Mouse (Mus musculus): ENCODE results near the gene Mgl2.
"Not testable (repeated sequence)": the region's sequence is repeated elsewhere in the genome, so short reads cannot be mapped to it uniquely, and the experiment has no call there.

- not testable (repeated sequence) for TF ChIP-seq POLR2A (IDR thresholded peaks at IDR 0.05; ENCODE audit: insufficient read length, low read depth); MYOD1 (IDR thresholded peaks at IDR 0.05; ENCODE audit: control insufficient read depth in 1 of 3, insufficient read length in 2 of 3, low read depth in 2 of 3); USF1 (IDR thresholded peaks at IDR 0.05; ENCODE audit: low read depth); E2F4 (IDR thresholded peaks at IDR 0.05; ENCODE audit: insufficient read depth); MYOG (IDR thresholded peaks at IDR 0.05; ENCODE audit: control insufficient read depth in 1 of 3, insufficient read depth in 1 of 3, insufficient read length in 2 of 3, low read depth in 2 of 3); SRF (IDR thresholded peaks at IDR 0.05; ENCODE audit: control insufficient read depth, insufficient read length, low read depth); TCF12 (IDR thresholded peaks at IDR 0.05; ENCODE audit: insufficient read depth, poor library complexity, severe bottlenecking); CEBPB (IDR thresholded peaks at IDR 0.05; ENCODE audit: insufficient read depth, poor library complexity, severe bottlenecking); POLR2AphosphoS2 (IDR thresholded peaks at IDR 0.05; ENCODE audit: insufficient read length, low read depth); TCF3 (IDR thresholded peaks at IDR 0.05; ENCODE audit: insufficient read length, low read depth)
These were observed 5.8 kb downstream of the Mgl2 start for GRCm38 (mm10) chr11:70135925-70136324.
